Mouse (Mus musculus): ENCODE data around the gene Eno2.

The Eno2 gene

GRCm38 (mm10) chr6:124759259-124759658 is 10.2 kb downstream of the Eno2 start:
- peak; percentile 74 to 84 for DNase-seq (ENCODE audit: low spot score in 2 of 2)

- DNase-seq (ENCODE audit: low spot score in 2 of 2) = no peak
These were observed 10.6 kb downstream of the Eno2 start for GRCm38 (mm10) chr6:124758849-124759232.

DNA sequence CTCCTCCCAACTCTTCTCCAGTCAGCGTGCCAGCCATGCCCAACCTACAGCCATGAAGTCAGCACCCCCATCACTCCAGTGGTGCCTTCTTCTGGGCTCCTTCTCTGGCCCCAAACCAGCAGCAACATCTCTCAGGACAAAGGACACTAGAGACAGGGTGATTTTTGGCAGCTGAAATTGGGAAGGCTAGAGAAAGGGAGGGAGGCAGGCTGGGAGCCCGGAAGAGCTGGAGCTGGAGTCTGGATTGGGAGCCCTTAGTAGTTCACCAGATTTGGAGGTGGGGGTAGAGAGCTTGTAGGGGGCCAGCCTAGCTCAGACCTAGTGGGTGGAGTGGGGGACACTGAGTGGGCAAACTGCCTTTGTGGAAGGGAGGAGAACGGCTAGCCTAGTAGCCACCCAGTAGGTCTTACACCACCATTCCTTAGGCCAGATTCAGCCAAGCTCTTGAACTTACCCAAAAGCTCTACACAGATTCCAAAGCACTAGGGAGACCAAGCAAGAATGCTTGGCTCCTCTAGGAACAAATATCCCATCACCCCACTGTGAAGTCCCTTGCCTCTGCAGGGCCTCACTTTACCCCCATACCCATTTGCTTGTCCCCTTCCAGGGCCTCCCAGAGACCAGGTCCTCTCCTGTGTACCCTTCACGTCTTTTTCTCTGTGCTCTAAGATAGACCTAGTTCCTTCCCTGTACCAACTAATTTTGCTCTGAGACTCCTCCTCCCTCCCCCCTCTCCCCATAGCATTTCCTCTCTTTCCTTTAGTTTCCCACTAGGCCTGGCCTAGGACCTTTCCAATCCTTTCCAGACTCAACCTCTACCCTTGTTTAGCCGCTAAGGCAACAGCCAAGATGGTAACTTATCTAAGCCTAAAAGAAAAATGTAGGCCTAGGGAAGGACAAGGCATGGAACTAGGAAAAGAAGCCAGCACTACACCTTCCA is 11.3 kb downstream of the Eno2 start:
- DNase-seq (ENCODE audit: low spot score in 2 of 2) = peak; percentile 73

DNA sequence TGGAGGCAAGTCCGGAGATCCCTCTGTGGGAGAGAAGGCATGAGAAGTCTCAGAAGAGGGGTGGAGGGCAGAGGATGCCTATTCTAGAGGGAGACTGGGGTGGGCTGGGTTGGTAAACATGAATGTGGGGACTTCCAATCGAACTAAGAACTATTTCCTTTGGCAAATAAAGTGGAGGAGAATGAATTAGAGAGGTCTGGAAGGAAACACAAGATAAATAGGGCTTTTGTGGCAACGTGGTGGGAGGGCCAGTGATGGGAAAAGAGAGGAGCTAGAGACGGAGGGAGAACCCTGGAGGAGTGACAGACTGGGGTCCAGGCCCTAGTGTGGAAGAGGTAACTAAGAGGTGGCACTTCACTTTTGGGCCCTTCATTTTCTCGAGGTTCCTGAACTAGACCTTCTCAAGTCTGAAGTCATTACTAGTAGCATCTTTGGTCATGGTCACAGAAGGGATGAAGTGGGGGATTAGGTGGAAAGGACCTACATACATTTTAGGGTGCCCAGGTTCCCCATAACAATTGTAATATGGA is 12.1 kb downstream of the Eno2 start:
- DNase-seq (ENCODE audit: low spot score in 2 of 2) = no peak

- peak; percentile 82 to 86 for DNase-seq (ENCODE audit: low spot score in 2 of 2)
These were observed 12.7 kb downstream of the Eno2 start for GRCm38 (mm10) chr6:124756652-124757350.

GRCm38 (mm10) chr6:124755831-124756595 is 13.5 kb downstream of the Eno2 start, which contains the start of the genes Gm45234 and Atn1:
Gene Gm45234, minus strand, starts transcription at chr6:124756021.
Gene Atn1, minus strand, starts transcription at chr6:124756524.
- DNase-seq (ENCODE audit: low spot score in 2 of 2) = peak; percentile 61 to 74

DNA sequence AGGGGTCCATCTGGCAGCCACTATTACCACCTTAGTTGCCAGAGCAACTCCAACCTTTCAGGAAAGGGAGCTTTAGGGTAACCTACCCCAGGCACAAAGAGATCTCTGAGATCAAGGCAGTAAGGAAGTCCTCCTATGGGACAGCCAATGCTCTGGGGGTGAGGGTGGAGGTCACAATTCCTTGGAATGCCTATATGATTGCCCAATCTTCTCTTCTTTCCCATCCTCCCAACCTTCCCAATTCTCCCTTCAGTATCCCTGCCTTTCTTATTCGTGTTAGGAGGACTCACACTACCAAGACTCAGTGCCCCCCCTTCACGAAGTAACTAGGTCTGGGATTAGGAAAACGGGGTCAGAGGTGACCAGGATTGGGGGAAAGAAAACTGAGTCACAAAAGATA is 14.2 kb downstream of the Eno2 start:
- no peak for DNase-seq (ENCODE audit: low spot score in 2 of 2)

- DNase-seq (ENCODE audit: low spot score in 2 of 2) = no peak
These were observed 15.6 kb downstream of the Eno2 start for GRCm38 (mm10) chr6:124753861-124754260.

- no peak for DNase-seq (ENCODE audit: low spot score in 2 of 2)
These were observed 19.1 kb downstream of the Eno2 start for GRCm38 (mm10) chr6:124750405-124750804.

- DNase-seq (ENCODE audit: low spot score in 2 of 2) = no peak
These were observed 22.5 kb downstream of the Eno2 start for GRCm38 (mm10) chr6:124746654-124747632.

DNA sequence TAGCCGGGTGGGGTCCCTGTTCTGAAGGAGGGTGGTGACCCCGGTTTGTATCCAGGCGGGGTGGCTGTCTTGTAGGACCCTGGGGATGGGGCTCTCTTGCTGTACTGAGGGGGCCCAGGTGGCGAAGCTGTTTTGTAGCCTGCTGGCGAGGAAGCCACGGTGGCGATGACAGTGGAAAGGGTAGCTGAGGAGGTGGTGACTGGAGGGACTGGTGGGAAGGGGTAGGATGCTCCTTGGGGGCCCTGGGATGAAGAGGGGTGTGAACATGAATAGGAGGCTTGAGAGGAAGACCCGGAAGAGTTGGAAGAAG is 23.2 kb downstream of the Eno2 start:
- no peak for DNase-seq (ENCODE audit: low spot score in 2 of 2)

DNA sequence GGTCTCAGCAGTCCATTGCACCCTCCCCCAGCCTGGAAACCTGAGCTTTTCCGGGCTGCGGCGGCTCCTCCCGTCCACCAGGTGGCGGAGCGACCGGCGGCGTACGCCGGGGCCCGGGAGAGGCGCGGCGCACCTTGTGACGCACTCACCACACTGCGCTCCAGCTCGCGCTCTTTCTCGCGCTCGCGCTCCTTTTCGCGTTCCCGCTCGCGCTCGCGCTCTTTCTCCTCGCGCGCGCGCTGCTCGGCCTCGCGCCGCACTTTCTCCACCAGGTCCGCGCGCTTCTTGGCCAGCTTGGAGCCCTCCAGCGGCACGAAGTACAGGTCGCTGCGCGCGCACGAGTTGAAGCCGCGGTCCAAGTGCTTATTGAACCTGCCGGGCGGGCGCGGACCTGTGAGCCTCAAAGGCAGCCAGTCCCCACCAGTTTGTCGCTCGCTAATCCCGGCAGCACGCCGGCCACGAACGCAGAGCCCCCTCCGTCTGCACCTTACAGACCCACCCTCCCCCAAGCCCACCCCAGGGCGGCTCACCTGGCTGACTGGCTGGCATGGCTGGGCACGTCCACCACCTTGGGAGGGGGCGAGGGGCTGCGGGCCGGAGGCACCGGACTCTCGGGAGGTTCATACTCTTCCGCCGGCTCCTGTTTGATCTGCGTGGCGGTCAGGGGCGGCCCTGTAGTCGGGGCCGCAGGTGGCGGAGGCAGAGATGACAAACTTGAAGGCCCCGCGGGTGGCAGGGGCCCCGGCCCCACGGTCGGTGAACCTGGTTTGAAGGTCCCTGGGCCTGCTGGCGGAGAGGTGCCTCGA is 23.8 kb downstream of the Eno2 start:
- DNase-seq (ENCODE audit: low spot score in 2 of 2) = peak; percentile 91 to 93

GRCm38 (mm10) chr6:124744755-124745321 is 24.6 kb downstream of the Eno2 start:
- no peak for DNase-seq (ENCODE audit: low spot score in 2 of 2)

DNA sequence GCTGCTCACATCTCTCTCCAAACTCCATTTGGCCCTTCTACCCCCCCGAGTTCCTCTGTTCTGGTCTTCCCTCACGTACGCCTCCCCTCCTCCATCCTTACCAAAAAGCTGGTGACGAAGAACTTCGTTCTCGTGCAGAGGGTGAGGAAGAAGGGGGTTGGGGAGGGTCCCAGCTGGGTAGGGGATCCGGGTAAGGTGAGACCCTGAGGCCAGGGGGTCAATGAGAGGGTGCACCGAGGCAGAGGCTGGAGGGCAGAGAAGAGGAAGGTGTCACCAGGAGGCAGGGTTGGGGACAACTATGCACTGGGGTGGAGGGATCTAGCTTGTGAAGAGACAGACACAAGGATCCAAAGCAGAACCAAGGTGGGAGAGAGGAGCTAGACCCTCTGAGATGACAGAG is 25.8 kb downstream of the Eno2 start:
- no peak for DNase-seq (ENCODE audit: low spot score in 2 of 2)

DNA sequence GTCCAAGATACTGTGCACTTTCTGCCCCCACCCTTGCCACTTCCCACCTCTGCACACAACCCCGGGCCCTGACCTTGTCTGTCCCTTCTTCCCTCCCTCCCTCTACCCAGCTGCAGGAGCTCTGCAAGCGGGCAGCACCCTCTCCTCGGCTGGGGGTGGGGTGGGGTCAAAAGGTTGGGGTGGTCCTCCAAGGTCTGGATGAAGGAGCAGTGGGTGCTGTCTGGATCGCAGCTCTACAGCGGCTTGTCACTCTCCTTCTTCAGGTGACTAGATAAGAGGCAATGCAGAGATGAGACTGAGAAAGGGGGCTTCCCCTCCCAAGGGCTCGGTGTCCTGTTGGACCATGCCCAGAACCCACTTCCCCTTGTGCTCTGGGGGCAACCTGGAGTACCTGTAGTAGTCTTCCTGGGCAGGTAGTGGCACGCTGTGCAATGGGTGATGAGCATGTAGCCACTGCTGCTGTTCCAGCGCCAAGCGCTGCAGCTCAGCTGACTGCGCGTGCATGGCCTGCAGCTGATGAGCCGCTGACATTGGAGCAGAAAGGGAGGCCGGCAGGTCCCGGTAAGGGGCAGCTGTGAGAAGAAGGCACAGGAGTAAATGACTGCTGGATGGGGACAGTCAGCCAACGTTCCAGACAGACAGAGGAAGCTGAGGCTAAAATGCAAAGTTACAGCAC is 26.5 kb downstream of the Eno2 start:
- no peak for DNase-seq (ENCODE audit: low spot score in 2 of 2)

DNA sequence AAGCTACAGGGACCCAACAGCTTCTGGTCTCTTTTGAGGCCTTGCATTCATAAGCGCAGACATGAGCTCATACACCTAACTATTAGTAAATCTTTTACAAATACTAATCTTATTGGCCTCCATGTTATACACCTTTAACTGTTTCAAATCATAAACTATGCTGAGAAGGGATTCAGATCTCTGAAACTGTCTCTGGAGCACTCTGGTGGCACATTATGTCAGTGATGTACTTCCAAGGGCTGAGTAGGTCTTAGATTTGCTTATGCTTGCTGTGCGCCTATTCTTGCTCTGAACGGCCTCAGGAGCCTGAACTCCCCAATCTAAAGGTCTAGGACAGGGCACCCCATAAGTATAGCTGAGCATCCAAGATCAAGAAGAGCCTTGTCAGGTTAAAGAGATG is 27.6 kb downstream of the Eno2 start:
- DNase-seq (ENCODE audit: low spot score in 2 of 2) = no peak

DNA sequence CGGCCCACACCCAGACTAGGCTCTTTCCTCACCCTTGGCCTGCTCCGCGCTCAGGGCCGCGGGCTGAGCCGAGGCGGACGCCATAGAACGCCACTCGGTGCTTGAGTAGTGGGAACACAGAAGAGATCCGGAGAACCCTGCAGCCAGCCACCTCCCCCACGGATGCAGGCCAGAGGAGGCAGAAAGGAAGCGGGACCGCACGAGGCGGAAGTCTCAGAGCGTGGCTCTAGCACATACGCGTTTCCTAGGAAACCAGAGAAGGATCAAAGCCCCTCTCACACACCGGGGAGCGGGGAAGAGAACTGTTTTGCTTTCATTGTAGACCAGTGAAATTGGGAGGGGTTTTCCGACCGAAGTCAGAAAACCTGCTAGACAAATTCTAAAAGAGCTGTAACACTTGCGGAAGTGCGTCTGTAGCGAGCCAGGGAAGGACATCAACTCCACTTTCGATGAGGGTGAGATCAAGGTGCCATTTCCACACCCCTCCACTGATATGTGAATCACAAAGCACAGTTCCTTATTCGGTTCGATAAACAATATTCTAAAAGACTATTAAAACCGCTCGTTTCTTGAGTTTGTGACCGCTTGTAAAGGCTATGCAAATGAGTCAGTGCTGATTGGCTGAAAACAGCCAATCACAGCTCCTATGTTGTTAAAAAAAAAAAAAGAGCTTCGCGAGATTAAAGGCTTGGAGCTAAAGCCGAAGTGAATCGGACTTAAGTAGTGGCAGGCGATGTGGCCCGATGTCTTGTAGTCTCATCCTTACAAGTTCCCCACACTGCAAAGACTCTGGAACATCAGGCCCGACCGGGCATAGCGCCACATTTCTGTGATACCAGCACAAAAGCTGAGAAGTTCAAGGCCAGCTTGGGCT is 28.3 kb downstream of the Eno2 start, which contains the start of gene Grcc10:
TSS of gene Grcc10 (minus strand) at position 487 of the 874 bp plus-strand sequence.
- peak; percentile 92 to 94 for DNase-seq (ENCODE audit: low spot score in 2 of 2)

Measured in heart, adult 9 months (tissue).